Mouse (Mus musculus) cerebellum, postnatal 4 days (tissue): Measurements from ENCODE around the gene Zfp286.
A peak's percentile ranks its signal among the peaks of the same experiment; 100 is the strongest.
"Not testable (repeated sequence)": the region's sequence is repeated elsewhere in the genome, so short reads cannot be mapped to it uniquely, and the experiment has no call there.

Experiments
- DNase-seq, 2 experiments: peaks; one replicate each; pipeline ENCODE4 v3.0.0; 2022; ENCODE audit warnings: low spot score in 2 of 2, mixed read lengths in 1 of 2

Gene Zfp286

DNA sequence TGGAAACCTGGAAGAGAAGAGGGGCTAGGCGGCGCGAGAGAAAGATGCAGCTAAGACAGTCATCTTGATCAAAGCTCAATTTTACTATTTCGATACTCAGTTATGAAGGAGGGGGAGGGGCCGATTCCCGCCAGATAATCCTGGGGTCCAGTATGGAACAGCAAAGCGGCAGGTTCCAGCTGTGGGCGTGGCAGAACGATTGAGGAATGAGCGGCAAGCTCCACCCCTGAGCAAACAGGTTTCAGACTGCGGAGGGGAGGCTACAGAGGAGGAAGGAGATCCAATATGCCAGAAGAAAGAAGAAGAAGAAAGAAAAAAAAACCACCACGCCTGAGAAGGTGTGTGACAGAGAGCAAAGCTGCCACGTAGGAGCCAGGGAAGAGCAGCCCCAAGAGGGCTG is 14.9 kb upstream of the Zfp286 start:
- no peak for DNase-seq

DNA sequence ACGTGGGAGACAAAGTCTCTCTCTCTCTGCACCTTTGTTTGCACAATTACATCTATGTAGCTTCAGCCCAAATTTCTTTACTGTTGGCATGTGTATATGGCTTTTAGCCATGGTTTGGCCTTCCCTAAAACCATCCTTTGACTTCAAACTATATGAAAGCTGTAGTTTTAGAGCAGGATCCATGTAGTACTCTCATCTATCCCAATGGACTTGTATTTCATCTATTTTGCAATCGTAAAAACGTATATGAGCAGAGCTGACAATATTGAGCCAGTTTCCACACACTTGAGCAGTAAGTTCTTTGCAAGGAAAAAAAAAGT is 315 bp upstream of the Zfp286 start:
- no peak for DNase-seq

- no peak for DNase-seq
Measured at GRCm38 (mm10) chr11:62776510-62776909, 12.8 kb downstream of the Zfp286 start.

DNA sequence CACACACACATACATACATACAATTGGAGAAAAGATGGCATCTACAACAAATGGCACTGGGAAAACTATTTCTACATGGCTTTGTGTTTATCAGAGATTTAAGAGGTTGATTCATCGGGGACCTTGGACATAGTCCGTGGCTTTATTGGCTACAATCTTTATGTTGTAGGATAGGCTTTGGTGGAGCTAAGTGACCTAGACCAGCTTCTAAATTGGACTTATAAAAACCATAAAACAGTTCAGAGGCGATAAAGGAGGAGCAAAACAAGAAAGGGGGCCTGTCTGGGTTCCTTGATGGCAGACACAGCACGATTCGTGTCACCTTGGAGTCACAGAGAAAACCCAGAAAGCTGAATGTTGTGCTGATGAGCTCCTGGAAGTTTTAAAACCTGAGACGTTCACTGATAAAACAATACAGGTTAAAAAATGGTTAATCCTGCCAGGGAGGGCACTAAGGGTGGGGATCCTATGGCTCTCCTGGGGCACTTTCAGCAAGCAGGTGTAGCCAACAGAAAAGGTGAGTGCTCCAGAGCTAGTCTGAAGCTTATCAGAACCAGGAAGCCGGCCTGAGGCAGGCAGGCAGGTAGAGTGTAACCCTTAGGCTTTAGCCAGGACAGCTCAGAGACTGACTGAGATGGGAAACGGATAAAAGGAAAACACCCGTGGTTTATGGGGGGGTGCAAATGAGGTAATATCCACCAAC is 28.4 kb downstream of the Zfp286 start:
- no peak for DNase-seq

- DNase-seq: no peak
Measured at GRCm38 (mm10) chr11:62758491-62758890, 30.8 kb downstream of the Zfp286 start.

DNA sequence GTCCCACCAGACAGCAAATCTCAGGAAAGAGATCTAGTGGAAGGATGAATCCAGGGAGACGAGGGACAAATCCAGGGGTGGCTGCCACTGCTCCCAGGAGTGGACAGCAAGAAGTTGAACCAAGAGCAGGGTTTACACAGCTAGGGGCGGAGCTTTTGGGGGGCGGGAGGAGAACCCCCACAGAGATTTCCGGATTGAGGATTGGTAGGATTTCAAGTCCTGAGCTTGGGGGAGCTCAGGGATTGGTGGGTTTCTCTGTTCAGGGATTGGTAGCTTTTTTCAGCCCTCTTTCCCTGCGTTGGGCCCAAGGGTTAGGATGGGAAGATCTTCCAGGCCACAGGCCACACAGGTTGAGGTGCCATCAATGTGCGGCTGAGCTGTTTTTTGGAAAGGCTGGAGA is 31.4 kb downstream of the Zfp286 start:
- no peak for DNase-seq

DNA sequence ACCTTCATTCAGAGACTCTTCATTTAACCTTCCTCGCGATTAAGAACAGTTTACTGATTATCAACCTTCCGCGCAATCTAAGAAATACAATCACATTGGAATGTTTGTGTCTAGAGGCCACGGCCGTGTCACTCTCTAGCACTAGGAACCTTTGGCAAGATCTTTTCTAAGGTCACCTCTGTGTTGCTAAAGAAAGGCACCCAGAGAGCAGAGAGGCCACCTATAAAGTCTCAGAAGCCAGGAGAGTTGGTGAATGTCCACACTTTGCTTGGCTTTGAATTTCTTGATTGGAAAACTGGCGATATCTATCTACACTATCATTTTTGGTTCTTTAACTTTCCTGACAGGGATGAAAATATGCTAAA is 32.1 kb downstream of the Zfp286 start:
- no peak for DNase-seq

DNA sequence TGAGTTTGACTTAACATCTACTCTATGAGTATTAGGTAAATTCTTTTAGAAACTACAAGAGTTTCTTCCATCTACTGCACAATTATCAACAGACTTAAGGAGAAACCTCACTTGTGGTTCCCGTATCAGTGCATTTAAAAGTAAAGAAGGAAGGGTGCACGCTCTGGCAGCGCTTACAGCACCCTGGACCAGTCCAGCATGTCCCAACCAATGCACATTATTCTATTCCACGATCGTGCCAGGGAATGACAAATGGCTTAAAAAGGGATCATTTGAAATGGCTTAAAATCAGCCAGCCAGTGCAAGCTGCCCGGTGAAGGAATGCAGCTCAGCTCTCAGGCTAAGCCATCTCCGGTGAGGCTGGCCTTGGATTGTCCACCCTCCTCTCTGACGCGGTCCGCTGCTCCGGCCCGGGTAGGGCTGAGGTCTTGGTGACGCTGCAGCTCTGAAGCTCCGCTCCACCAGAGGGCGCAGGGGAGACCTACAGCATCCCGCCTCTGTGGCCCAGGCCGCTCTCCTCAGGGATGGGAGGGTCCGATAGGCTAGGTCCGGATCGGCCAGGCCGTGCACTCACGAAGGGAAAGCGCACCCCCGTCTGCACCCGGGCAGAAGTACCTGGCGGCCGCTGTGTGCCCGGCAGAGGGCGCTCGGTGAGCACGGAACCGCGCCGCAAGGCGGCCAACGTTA is 32.7 kb downstream of the Zfp286 start:
- peak; percentile 85 to 97 for DNase-seq

GRCm38 (mm10) chr11:62752780-62753179 is 36.5 kb downstream of the Zfp286 start, which contains the start of gene Gm10428:
Gene Gm10428, plus strand, starts transcription at chr11:62753100.
- DNase-seq: no peak

GRCm38 (mm10) chr11:62752191-62752590 is 37.1 kb downstream of the Zfp286 start:
- DNase-seq: no peak

- not testable (repeated sequence) for DNase-seq
Measured at GRCm38 (mm10) chr11:62749445-62749844, 39.8 kb downstream of the Zfp286 start.

GRCm38 (mm10) chr11:62748062-62748461 is 41.2 kb downstream of the Zfp286 start:
- no peak for DNase-seq

DNA sequence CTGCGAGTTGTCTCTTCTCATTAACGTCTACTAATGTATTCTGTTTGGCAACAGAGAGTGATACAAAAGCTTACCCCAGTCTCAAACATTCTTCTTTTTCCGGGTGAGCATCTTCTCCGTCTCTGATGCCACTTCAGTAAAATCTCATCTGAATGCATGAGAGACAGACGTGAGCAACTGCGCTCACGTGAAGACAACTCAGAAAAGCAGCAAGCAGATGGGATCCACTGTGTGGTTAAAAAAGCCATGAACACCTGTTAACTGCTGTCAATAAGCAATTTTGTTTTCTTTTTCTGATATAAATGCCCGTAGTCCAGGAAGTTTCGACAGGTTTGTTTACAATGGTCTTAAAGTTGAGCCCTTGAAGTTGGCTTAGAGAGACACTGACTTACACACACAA is 42.0 kb downstream of the Zfp286 start:
- DNase-seq: no peak

GRCm38 (mm10) chr11:62746001-62746533 is 43.2 kb downstream of the Zfp286 start:
- DNase-seq: peak; percentile 37 to 54

- DNase-seq: peak; percentile 45 to 75
Measured at GRCm38 (mm10) chr11:62744103-62744502, 45.2 kb downstream of the Zfp286 start.

- DNase-seq: no peak
Measured at GRCm38 (mm10) chr11:62742261-62742957, 46.9 kb downstream of the Zfp286 start.

GRCm38 (mm10) chr11:62741186-62741585 is 48.1 kb downstream of the Zfp286 start:
- DNase-seq: no peak

DNA sequence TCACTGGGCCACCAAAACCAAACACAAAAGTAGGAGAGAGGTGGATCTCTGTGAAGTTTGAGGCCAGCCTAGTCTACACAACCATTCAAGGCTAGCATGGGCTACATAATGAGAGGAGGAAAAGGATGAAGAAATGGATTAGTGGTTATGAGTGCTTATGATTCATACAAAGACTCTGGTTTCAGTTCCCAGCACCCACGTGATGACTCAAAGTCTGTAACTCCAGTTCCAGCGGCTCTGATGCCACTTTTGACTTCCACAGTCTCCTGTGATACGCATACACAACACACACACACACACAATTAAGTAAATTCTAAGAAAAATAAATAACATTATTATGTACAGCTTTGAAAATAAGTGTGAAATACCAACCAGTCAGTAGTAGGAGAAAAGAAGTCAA is 56.6 kb downstream of the Zfp286 start:
- no peak for DNase-seq

DNA sequence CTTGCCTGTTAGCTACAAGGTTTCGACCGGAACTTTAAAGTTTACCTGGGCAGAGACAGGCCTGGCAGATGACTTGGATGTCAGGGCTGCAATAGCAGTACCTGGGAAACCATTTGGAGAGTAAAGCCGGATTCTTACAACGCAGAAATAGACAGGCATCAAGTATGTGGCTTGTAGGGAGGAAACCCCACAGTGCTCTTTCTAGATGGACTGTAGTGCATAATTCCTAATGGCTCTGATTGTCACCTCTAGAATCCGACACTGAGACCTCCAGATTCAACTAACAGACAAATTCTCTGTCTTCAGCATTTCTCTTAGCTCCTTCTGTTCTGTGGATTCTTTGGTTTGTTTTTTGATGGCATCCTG is 57.3 kb downstream of the Zfp286 start:
- DNase-seq: no peak

- peak; percentile 76 to 87 for DNase-seq
Measured at GRCm38 (mm10) chr11:62731311-62732021, 57.8 kb downstream of the Zfp286 start, which contains the start of gene Zfp287. Gene Zfp287, minus strand, starts transcription at chr11:62731905.

GRCm38 (mm10) chr11:62728276-62728675 is 61.0 kb downstream of the Zfp286 start:
- DNase-seq: no peak

GRCm38 (mm10) chr11:62710657-62711056 is 78.6 kb downstream of the Zfp286 start:
- no peak for DNase-seq
